Mouse (Mus musculus): ENCODE data around the gene Jchain.

DNA sequence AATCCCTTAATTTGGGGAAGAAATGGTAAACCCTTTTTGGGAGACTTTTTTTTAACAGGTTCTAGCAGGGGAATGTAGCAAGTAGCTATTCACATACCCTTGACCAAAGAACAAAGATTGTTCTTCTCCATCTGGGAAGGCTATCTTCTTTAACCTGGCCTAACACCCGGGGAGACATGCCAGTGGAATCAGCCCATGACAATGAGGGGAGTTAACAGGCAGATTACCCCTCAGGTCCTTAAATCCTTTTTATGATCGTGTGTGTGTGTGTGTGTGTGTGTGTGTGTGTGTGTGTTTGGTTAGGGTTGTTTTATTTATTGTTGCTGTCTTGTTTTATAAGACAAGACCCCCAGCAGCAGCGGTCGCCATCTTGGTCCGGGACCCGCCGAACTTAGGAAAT is 17.8 kb upstream of the Jchain start:
- TF ChIP-seq CTCF (IDR thresholded peaks at IDR 0.05; ENCODE audit: insufficient read depth, low read depth, low read length) (no peak), POLR2A (IDR thresholded peaks at IDR 0.05; ENCODE audit: insufficient read depth, low read depth, low read length) (no peak)

Measured in olfactory bulb, adult 2 months (tissue).